Mouse (Mus musculus) forebrain, postnatal 0 days (tissue): ENCODE measurements at regions not wholly inside any gene's neighbourhood (a gene's known extent, or its start where the extent isn't known, plus 50 kb on each side); places are given as distances from the start of the nearest gene placed in this dataset.

Experiments
- ATAC-seq: fragments of 200-750 bp; cut with Nextera tagmentation; 2 replicates; pipeline ENCODE4 v1.8.0; 2017; ENCODE audit warnings: mild to moderate bottlenecking, moderate library complexity
- DNase-seq: peaks from one replicate; pipeline ENCODE4 v3.0.0-alpha.2; 2015
- H3K27ac ChIP-seq: fragments of 300-500 bp; sonication (generic); 2 replicates; pipeline ENCODE4 v1.5.1; 2014; ENCODE audit warnings: low read depth, mild to moderate bottlenecking, antibody characterized with exemption, low read length, moderate library complexity, mixed read lengths
- H3K27me3 ChIP-seq: fragments of 300-500 bp; sonication (generic); 2 replicates; pipeline ENCODE4 v1.6.1; 2014; ENCODE audit warnings: mild to moderate bottlenecking, low read length, mixed read lengths; ENCODE audit not compliant: insufficient read depth
- H3K36me3 ChIP-seq: fragments of 300-500 bp; sonication (generic); 2 replicates; pipeline ENCODE4 v1.6.1; 2014; ENCODE audit warnings: mild to moderate bottlenecking, moderate library complexity; ENCODE audit not compliant: insufficient read depth
- H3K4me1 ChIP-seq: fragments of 300-500 bp; sonication (generic); 2 replicates; pipeline ENCODE4 v1.6.1; 2014; ENCODE audit warnings: antibody characterized with exemption; ENCODE audit not compliant: insufficient read depth
- H3K4me2 ChIP-seq: fragments of 300-500 bp; sonication (generic); 2 replicates; pipeline ENCODE4 v1.6.1; 2014; ENCODE audit warnings: low read depth, mild to moderate bottlenecking, moderate library complexity
- H3K4me3 ChIP-seq: fragments of 300-500 bp; sonication (generic); 2 replicates; pipeline ENCODE4 v1.5.1; 2014; ENCODE audit warnings: low read depth, low read length, mixed read lengths
- H3K9ac ChIP-seq: fragments of 300-500 bp; sonication (generic); 2 replicates; pipeline ENCODE4 v1.6.1; 2014; ENCODE audit warnings: mild to moderate bottlenecking
- H3K9me3 ChIP-seq: fragments of 300-500 bp; sonication (generic); 2 replicates; pipeline ENCODE4 v1.6.1; 2016; ENCODE audit warnings: low read length
- CTCF ChIP-seq: sonication (generic); IDR thresholded peaks from 2 replicates; pipeline ENCODE4 v1.5.1; 2016; ENCODE audit warnings: antibody characterized with exemption, control low read depth, low read depth
- WGBS: fragments of 180-500 bp; shearing (Covaris S2); extraction: QIAGEN DNeasy Blood & Tissue Kit; methylation state at CpG from one replicate; pipeline ENCODE4 v1.1.7; 2014; 5-methylcytosine and 5-hydroxymethylcytosine counted together

- Histone ChIP-seq H3K36me3 (no peaks in the 10 kb centered on the region), H3K4me1 (no peaks in the 10 kb centered on the region), H3K27ac (no peak overlapping the region), H3K27me3 (no peaks in the 10 kb centered on the region), H3K4me2 (no peak overlapping the region), H3K9ac (no peak overlapping the region), H3K4me3 (no peak overlapping the region), H3K9me3 (no peaks in the 10 kb centered on the region)
- ATAC-seq (no peak), DNase-seq (no peak)
- no peak for TF ChIP-seq CTCF
- 88% methylated on average over 3 of the region's 3 CpGs for WGBS
These were observed 100.1 kb upstream of the Klf14 start for GRCm38 (mm10) chr6:31058961-31059360.

- Histone ChIP-seq H3K27me3 (no peaks in the 10 kb centered on the region), H3K27ac (no peak overlapping the region), H3K4me2 (no peak overlapping the region), H3K9me3 (no peaks in the 10 kb centered on the region), H3K4me3 (no peak overlapping the region), H3K4me1 (no peaks in the 10 kb centered on the region), H3K9ac (no peak overlapping the region), H3K36me3 (no peaks in the 10 kb centered on the region)
- 94% methylated on average over 4 of the region's 4 CpGs for WGBS
- DNase-seq (no peak), ATAC-seq (no peak)
- TF ChIP-seq CTCF: no peak
These were observed 102.9 kb upstream of the Klf14 start for GRCm38 (mm10) chr6:31061813-31062212.

GRCm38 (mm10) chr6:31065419-31065818, 106.5 kb upstream of the Klf14 start:
- no peak overlapping the region for H3K27ac ChIP-seq
- DNase-seq (no peak), ATAC-seq (no peak)
- TF ChIP-seq CTCF: no peak
- H3K27me3 ChIP-seq: no peaks in the 10 kb centered on the region
- no peak overlapping the region for H3K4me2 ChIP-seq
- no peaks in the 10 kb centered on the region for H3K36me3 ChIP-seq
- no peak overlapping the region for H3K9ac ChIP-seq
- H3K4me1 ChIP-seq: no peaks in the 10 kb centered on the region
- H3K4me3 ChIP-seq: no peak overlapping the region
- 85% methylated on average over 9 of the region's 9 CpGs for WGBS
- no peaks in the 10 kb centered on the region for H3K9me3 ChIP-seq

GRCm38 (mm10) chr6:31066861-31067260, 108.0 kb upstream of the Klf14 start:
- Histone ChIP-seq H3K9me3 (no peaks in the 10 kb centered on the region), H3K4me1 (no peaks in the 10 kb centered on the region), H3K27ac (no peak overlapping the region), H3K4me3 (no peak overlapping the region), H3K27me3 (no peaks in the 10 kb centered on the region), H3K36me3 (no peaks in the 10 kb centered on the region), H3K9ac (no peak overlapping the region), H3K4me2 (no peak overlapping the region)
- 82% methylated on average over 5 of the region's 5 CpGs for WGBS
- no peak for ATAC-seq
- DNase-seq: no peak
- TF ChIP-seq CTCF: no peak

GRCm38 (mm10) chr6:31067453-31067852, 108.6 kb upstream of the Klf14 start:
- Histone ChIP-seq H3K27me3 (no peaks in the 10 kb centered on the region), H3K4me1 (no peaks in the 10 kb centered on the region), H3K4me2 (no peak overlapping the region), H3K9ac (no peak overlapping the region), H3K36me3 (no peaks in the 10 kb centered on the region), H3K9me3 (no peaks in the 10 kb centered on the region), H3K27ac (no peak overlapping the region), H3K4me3 (no peak overlapping the region)
- no peak for DNase-seq
- no peak for TF ChIP-seq CTCF
- no peak for ATAC-seq
- WGBS: 89% methylated on average over 7 of the region's 7 CpGs

- no peak overlapping the region for H3K4me2 ChIP-seq
- no peaks in the 10 kb centered on the region for H3K9me3 ChIP-seq
- WGBS: 86% methylated on average over 13 of the region's 13 CpGs
- no peaks in the 10 kb centered on the region for H3K27me3 ChIP-seq
- H3K4me1 ChIP-seq: no peaks in the 10 kb centered on the region
- no peak for TF ChIP-seq CTCF
- no peak for ATAC-seq
- no peak overlapping the region for H3K9ac ChIP-seq
- H3K4me3 ChIP-seq: no peak overlapping the region
- no peaks in the 10 kb centered on the region for H3K36me3 ChIP-seq
- H3K27ac ChIP-seq: no peak overlapping the region
- no peak for DNase-seq
These were observed 110.4 kb upstream of the Klf14 start for GRCm38 (mm10) chr6:31069243-31069642.

- ATAC-seq (no peak), DNase-seq (no peak)
- Histone ChIP-seq H3K4me2 (no peak overlapping the region), H3K9ac (no peak overlapping the region), H3K27ac (no peak overlapping the region), H3K27me3 (no peaks in the 10 kb centered on the region), H3K9me3 (no peaks in the 10 kb centered on the region), H3K36me3 (no peaks in the 10 kb centered on the region), H3K4me1 (no peaks in the 10 kb centered on the region), H3K4me3 (no peak overlapping the region)
- TF ChIP-seq CTCF: no peak
- WGBS: 65% methylated on average over 6 of the region's 6 CpGs
These were observed 111.7 kb upstream of the Klf14 start for GRCm38 (mm10) chr6:31070537-31070936.

- Histone ChIP-seq H3K9ac (no peak overlapping the region), H3K4me2 (no peak overlapping the region), H3K9me3 (no peaks in the 10 kb centered on the region), H3K36me3 (no peaks in the 10 kb centered on the region), H3K27ac (no peak overlapping the region), H3K27me3 (no peaks in the 10 kb centered on the region), H3K4me3 (no peak overlapping the region), H3K4me1 (no peaks in the 10 kb centered on the region)
- TF ChIP-seq CTCF: no peak
- DNase-seq (no peak), ATAC-seq (no peak)
- WGBS: 69% methylated on average over 9 of the region's 9 CpGs
These were observed 112.1 kb upstream of the Klf14 start for GRCm38 (mm10) chr6:31070966-31071365.
